Mouse (Mus musculus) hindbrain, postnatal 0 days (tissue): Measurements from ENCODE around the gene Tgfbr3. TPM values are rescaled to one million over a fixed set of nuclear protein-coding genes. Genes with fewer than 3 reads are reported as not detected.

ENCODE experiments used
- ATAC-seq: fragments of 200-750 bp; cut with Nextera tagmentation; 2 replicates; pipeline ENCODE4 v1.8.0; 2017; ENCODE audit warnings: mild to moderate bottlenecking, moderate TSS enrichment, moderate library complexity
- DNase-seq: peaks from one replicate; pipeline ENCODE4 v3.0.0-alpha.2; 2015; ENCODE audit warnings: low spot score
- H3K27ac ChIP-seq: fragments of 300-500 bp; sonication (generic); 2 replicates; pipeline ENCODE4 v1.5.1; 2014; ENCODE audit warnings: mild to moderate bottlenecking
- H3K27me3 ChIP-seq: fragments of 300-500 bp; sonication (generic); 2 replicates; pipeline ENCODE4 v1.6.1; 2014; ENCODE audit warnings: low read length, mixed read lengths; ENCODE audit not compliant: insufficient read depth
- H3K36me3 ChIP-seq: fragments of 300-500 bp; sonication (generic); 2 replicates; pipeline ENCODE4 v1.6.1; 2014; ENCODE audit warnings: low read length, mixed read lengths; ENCODE audit not compliant: insufficient read depth
- H3K4me1 ChIP-seq: fragments of 300-500 bp; sonication (generic); 2 replicates; pipeline ENCODE4 v1.6.1; 2014; ENCODE audit warnings: antibody characterized with exemption, low read length, mixed read lengths; ENCODE audit not compliant: insufficient read depth
- H3K4me2 ChIP-seq: fragments of 300-500 bp; sonication (generic); 2 replicates; pipeline ENCODE4 v1.6.1; 2014; ENCODE audit warnings: low read depth, mild to moderate bottlenecking, low read length, moderate library complexity, mixed read lengths
- H3K4me3 ChIP-seq: fragments of 300-500 bp; sonication (generic); 2 replicates; pipeline ENCODE4 v1.5.1; 2014; ENCODE audit warnings: low read length
- H3K9ac ChIP-seq: fragments of 300-500 bp; sonication (generic); replicated peaks from 2 replicates; pipeline ENCODE4 v1.6.1; 2014; ENCODE audit warnings: mild to moderate bottlenecking, low read length, moderate library complexity, mixed read lengths
- H3K9me3 ChIP-seq: fragments of 300-500 bp; sonication (generic); 2 replicates; pipeline ENCODE4 v1.6.1; 2016; ENCODE audit warnings: low read length, mixed read lengths
- CTCF ChIP-seq: IDR thresholded peaks from 2 replicates; pipeline ENCODE4 v1.5.1; 2016; ENCODE audit warnings: antibody characterized with exemption, control low read depth, low read depth
- WGBS: fragments of 180-500 bp; shearing (Covaris S2); extraction: QIAGEN DNeasy Blood & Tissue Kit; methylation state at CpG from one replicate; pipeline ENCODE4 v1.1.7; 2014; 5-methylcytosine and 5-hydroxymethylcytosine counted together
- polyA plus RNA-seq: library from polyadenylated mRNA; unstranded; fragments of >200 nt; fragmentation: Nextera tagmentation; extraction: Ambion mirVana; gene quantifications from 2 replicates; pipeline ENCODE4 v1.2.1, GENCODE M21; 2015
- total RNA-seq: library from RNA; depleted of rRNA; stranded (reverse); fragments of >200 nt; gene quantifications from 2 replicates; pipeline ENCODE4 v1.2.3, GENCODE M21; 2014

Gene Tgfbr3
- total and polyA plus RNA-seq, 2 experiments from 2014 or later: 4.8 to 21.7 TPM

GRCm38 (mm10) chr5:107125131-107125530 is 164.3 kb downstream of the Tgfbr3 start:
- ATAC-seq (no peak), DNase-seq (no peak)
- no peak for TF ChIP-seq CTCF
- no peaks in the 10 kb centered on the region for H3K9me3 ChIP-seq
- no peaks in the 10 kb centered on the region for H3K4me1 ChIP-seq
- WGBS: 49% methylated on average over 6 of the region's 6 CpGs
- H3K27ac ChIP-seq: no peak overlapping the region
- H3K4me2 ChIP-seq: no peak overlapping the region
- H3K4me3 ChIP-seq: no peak overlapping the region
- H3K27me3 ChIP-seq: no peaks in the 10 kb centered on the region
- H3K9ac ChIP-seq: no peak overlapping the region
- no peaks in the 10 kb centered on the region for H3K36me3 ChIP-seq

GRCm38 (mm10) chr5:107124531-107124930 is 164.9 kb downstream of the Tgfbr3 start:
- H3K9me3 ChIP-seq: no peaks in the 10 kb centered on the region
- ATAC-seq: no peak

GRCm38 (mm10) chr5:107122622-107123021 is 166.8 kb downstream of the Tgfbr3 start:
- DNase-seq (no peak), ATAC-seq (no peak)
- H3K4me1 ChIP-seq: no peaks in the 10 kb centered on the region
- 80% methylated on average over 4 of the region's 4 CpGs for WGBS
- no peaks in the 10 kb centered on the region for H3K27me3 ChIP-seq
- H3K9ac ChIP-seq: no peak overlapping the region
- H3K36me3 ChIP-seq: no peaks in the 10 kb centered on the region
- H3K9me3 ChIP-seq: no peaks in the 10 kb centered on the region
- TF ChIP-seq CTCF: no peak
- H3K4me2 ChIP-seq: no peak overlapping the region
- no peak overlapping the region for H3K27ac ChIP-seq
- H3K4me3 ChIP-seq: no peak overlapping the region

More at GRCm38 (mm10) chr5:107124531-107124930, 164.9 kb downstream of the Tgfbr3 start:
- no peak overlapping the region for H3K4me2 ChIP-seq
- H3K4me3 ChIP-seq: no peak overlapping the region
- no peaks in the 10 kb centered on the region for H3K36me3 ChIP-seq
- no peak overlapping the region for H3K9ac ChIP-seq
- no peaks in the 10 kb centered on the region for H3K4me1 ChIP-seq
- TF ChIP-seq CTCF: no peak
- WGBS: 79% methylated on average over 7 of the region's 7 CpGs
- H3K27me3 ChIP-seq: no peaks in the 10 kb centered on the region
- no peak overlapping the region for H3K27ac ChIP-seq
- DNase-seq: no peak

- no peak overlapping the region for H3K4me3 ChIP-seq
- TF ChIP-seq CTCF: no peak
- ATAC-seq (no peak), DNase-seq (no peak)
- 70% methylated on average over 10 of the region's 10 CpGs for WGBS
- H3K36me3 ChIP-seq: no peaks in the 10 kb centered on the region
- no peaks in the 10 kb centered on the region for H3K4me1 ChIP-seq
- no peak overlapping the region for H3K27ac ChIP-seq
- no peak overlapping the region for H3K4me2 ChIP-seq
- H3K9me3 ChIP-seq: no peaks in the 10 kb centered on the region
- H3K27me3 ChIP-seq: no peaks in the 10 kb centered on the region
- no peak overlapping the region for H3K9ac ChIP-seq
Observed at GRCm38 (mm10) chr5:107121086-107121485, 168.3 kb downstream of the Tgfbr3 start.

- H3K4me3 ChIP-seq: no peak overlapping the region
- H3K9ac ChIP-seq: no peak overlapping the region
- no peak for ATAC-seq
- no peak for DNase-seq
- H3K27ac ChIP-seq: no peak overlapping the region
- H3K4me1 ChIP-seq: no peaks in the 10 kb centered on the region
- H3K9me3 ChIP-seq: no peaks in the 10 kb centered on the region
- WGBS: 60% methylated on average over 3 of the region's 3 CpGs
- H3K4me2 ChIP-seq: no peak overlapping the region
- H3K36me3 ChIP-seq: no peaks in the 10 kb centered on the region
- no peak for TF ChIP-seq CTCF
- H3K27me3 ChIP-seq: no peaks in the 10 kb centered on the region
Observed at GRCm38 (mm10) chr5:107120624-107121023, 168.8 kb downstream of the Tgfbr3 start.

- H3K4me1 ChIP-seq: no peaks in the 10 kb centered on the region
- 72% methylated on average over 6 of the region's 6 CpGs for WGBS
- no peak for ATAC-seq
- H3K9ac ChIP-seq: no peak overlapping the region
- H3K27ac ChIP-seq: no peak overlapping the region
- H3K4me3 ChIP-seq: no peak overlapping the region
- H3K27me3 ChIP-seq: no peaks in the 10 kb centered on the region
- no peaks in the 10 kb centered on the region for H3K36me3 ChIP-seq
- no peak for TF ChIP-seq CTCF
- no peak overlapping the region for H3K4me2 ChIP-seq
- no peak for DNase-seq
- no peaks in the 10 kb centered on the region for H3K9me3 ChIP-seq
Observed at GRCm38 (mm10) chr5:107119896-107120295, 169.5 kb downstream of the Tgfbr3 start.

- DNase-seq (no peak), ATAC-seq (no peak)
- Histone ChIP-seq H3K27ac (no peak overlapping the region), H3K36me3 (no peaks in the 10 kb centered on the region), H3K4me1 (no peaks in the 10 kb centered on the region), H3K9ac (no peak overlapping the region), H3K27me3 (no peaks in the 10 kb centered on the region), H3K4me2 (no peak overlapping the region), H3K4me3 (no peak overlapping the region), H3K9me3 (no peaks in the 10 kb centered on the region)
- 80% methylated on average over 3 of the region's 3 CpGs for WGBS
- no peak for TF ChIP-seq CTCF
Observed at GRCm38 (mm10) chr5:107116821-107117220, 172.6 kb downstream of the Tgfbr3 start.
